15 mouse cellular contexts compared by ENCODE assay signal in genomic region chr3:52331709-52332108, GRCm38 (mm10).
"Had no signal": no experiment of that assay in that cellular context is flagged by ENCODE, and none has a peak within 500 bp of the region (broad histone marks: within the 10 kb centered on the region; RNA-seq: fewer than 3 reads in every experiment).

No protein-coding gene starts in this region.

- ATAC-seq: liver, embryonic 12.5 days; midbrain, embryonic 16.5 days had no signal

- H3K4me1 ChIP-seq: limb, embryonic 15.5 days; midbrain, embryonic 12.5 days; neural tube, embryonic 15.5 days had no signal

- H3K36me3 ChIP-seq: limb, embryonic 15.5 days; liver, embryonic 12.5 days; midbrain, embryonic 12.5 days; neural tube, embryonic 15.5 days had no signal

- H3K9ac ChIP-seq: limb, embryonic 15.5 days; liver, embryonic 12.5 days; lung, embryonic 14.5 days; midbrain, embryonic 12.5 days; neural tube, embryonic 15.5 days had no signal

- H3K4me3 ChIP-seq: limb, embryonic 15.5 days; liver, embryonic 12.5 days; megakaryocyte, embryonic 14.5 days; midbrain, embryonic 12.5 days; neural tube, embryonic 15.5 days had no signal

- H3K4me2 ChIP-seq: limb, embryonic 15.5 days; liver, embryonic 12.5 days; lung, embryonic 14.5 days; midbrain, embryonic 12.5 days; neural tube, embryonic 15.5 days had no signal

- H3K27ac ChIP-seq: limb, embryonic 15.5 days; liver, embryonic 12.5 days; midbrain, embryonic 12.5 days; neural tube, embryonic 15.5 days had no signal

- H3K9me3 ChIP-seq: limb, embryonic 15.5 days; liver, embryonic 12.5 days; megakaryocyte, embryonic 14.5 days; midbrain, embryonic 12.5 days; neural tube, embryonic 15.5 days had no signal

- H3K27me3 ChIP-seq: limb, embryonic 15.5 days; liver, embryonic 12.5 days; megakaryocyte, embryonic 14.5 days; midbrain, embryonic 12.5 days; neural tube, embryonic 15.5 days had no signal

- DNase-seq: kidney, adult 8-10 months; kidney, postnatal 25 days; layer of hippocampus, adult 9-11 months; layer of hippocampus, postnatal 36 days; lung, embryonic 14.5 days; lung, postnatal 10 days; lung, postnatal 4 days; thymus, adult 2 months; thymus, postnatal 25 days had no signal
